Mouse (Mus musculus) heart, embryonic 14.5 days (tissue): ENCODE results near the gene Nphp4. TPM values are rescaled to one million over a fixed set of nuclear protein-coding genes. Genes with fewer than 3 reads are reported as not detected.

Experiments used
- ATAC-seq: fragments of 200-750 bp; cut with Nextera tagmentation; 2 replicates; pipeline ENCODE4 v1.8.0; 2017; ENCODE audit warnings: low read depth, moderate TSS enrichment; ENCODE audit not compliant: insufficient number of reproducible peaks, insufficient read depth, low FRiP score
- H3K27ac ChIP-seq, 2 experiments: fragments of 200-500 bp in 1 of 2; fragments of 300-500 bp in 1 of 2; sonication (generic) in 1 of 2; replicated peaks in 1 of 2; 2 replicates each; pipeline ENCODE4 v1.5.1; 2012 to 2014; ENCODE audit warnings: low read depth in 2 of 2, low read length in 2 of 2, control low read depth in 1 of 2, mild to moderate bottlenecking in 1 of 2, mixed read lengths in 1 of 2; ENCODE audit not compliant: control insufficient read depth in 1 of 2, insufficient read depth in 1 of 2
- H3K27me3 ChIP-seq: fragments of 300-500 bp; sonication (generic); 2 replicates; pipeline ENCODE4 v1.6.1; 2014; ENCODE audit warnings: mild to moderate bottlenecking, low read length, control low read depth; ENCODE audit not compliant: control insufficient read depth, insufficient read depth
- H3K36me3 ChIP-seq: fragments of 300-500 bp; sonication (generic); 2 replicates; pipeline ENCODE4 v1.6.1; 2014; ENCODE audit warnings: mild to moderate bottlenecking, control low read depth, low read length, mixed read lengths; ENCODE audit not compliant: control insufficient read depth, insufficient read depth
- H3K4me1 ChIP-seq, 2 experiments: fragments of 200-500 bp in 1 of 2; fragments of 300-500 bp in 1 of 2; sonication (generic) in 1 of 2; 2 replicates each; pipeline ENCODE4 v1.6.1; 2012 to 2014; ENCODE audit warnings: low read length in 2 of 2, control low read depth in 1 of 2, mixed read lengths in 1 of 2; ENCODE audit not compliant: control insufficient read depth in 2 of 2, insufficient read depth in 2 of 2
- H3K4me2 ChIP-seq: fragments of 300-500 bp; sonication (generic); 2 replicates; pipeline ENCODE4 v1.6.1; 2014; ENCODE audit warnings: mild to moderate bottlenecking, low read length
- H3K4me3 ChIP-seq, 2 experiments: fragments of 200-500 bp in 1 of 2; fragments of 300-500 bp in 1 of 2; sonication (generic) in 1 of 2; 2 replicates each; pipeline ENCODE4 v1.5.1; 2012 to 2014; ENCODE audit warnings: low read length in 2 of 2, mild to moderate bottlenecking in 2 of 2, control low read depth in 1 of 2, low read depth in 1 of 2, moderate library complexity in 1 of 2; ENCODE audit not compliant: control insufficient read depth in 1 of 2, insufficient read depth in 1 of 2
- H3K9ac ChIP-seq: fragments of 300-500 bp; sonication (generic); 2 replicates; pipeline ENCODE4 v1.6.1; 2014; ENCODE audit warnings: mild to moderate bottlenecking, low read length
- H3K9me3 ChIP-seq: fragments of 300-500 bp; sonication (generic); 2 replicates; pipeline ENCODE4 v1.6.1; 2016; ENCODE audit warnings: low read length, control low read depth; ENCODE audit not compliant: control insufficient read depth
- WGBS: fragments of 180-500 bp; shearing (Covaris S2); extraction: QIAGEN DNeasy Blood & Tissue Kit; methylation state at CpG from one replicate; pipeline ENCODE4 v1.1.7; 2014; 5-methylcytosine and 5-hydroxymethylcytosine counted together
- polyA plus RNA-seq: library from polyadenylated mRNA; unstranded; fragments of >200 nt; fragmentation: Nextera tagmentation; extraction: Ambion mirVana; gene quantifications from 2 replicates; pipeline ENCODE4 v1.2.1, GENCODE M21; 2014

Nphp4 gene
- polyA plus RNA-seq, 1 experiment from 2014 or later = 1.1 TPM

GRCm38 (mm10) chr4:152477466-152478223 lies 1.1 kb downstream of the Nphp4 start, which contains the start of gene Kcnab2:
Kcnab2 (minus strand) TSS chr4:152477871.
- Histone ChIP-seq H3K4me2 (peak within 1 kb of the TSS; percentile 87), H3K27me3 (peaks cover 17% of the 10 kb centered on the region), H3K9ac (peak within 1 kb of the TSS; percentile 86), H3K4me1 (peaks cover 7 to 10% of the 10 kb centered on the region in 2 experiments), H3K4me3 (peak within 1 kb of the TSS; percentile 84 to 90), H3K36me3 (no peaks in the 10 kb centered on the region), H3K27ac (peak within 1 kb of the TSS; percentile 19 to 64; a peak in 3 of 4 replicates), H3K9me3 (no peaks in the 10 kb centered on the region)
- ATAC-seq = peak; percentile 91
- under 1% methylated on average over 63 of the region's 63 CpGs for WGBS

GRCm38 (mm10) chr4:152478224-152478567 lies 1.7 kb downstream of the Nphp4 start:
- Histone ChIP-seq H3K9me3 (no peaks in the 10 kb centered on the region), H3K27me3 (peaks cover 17% of the 10 kb centered on the region), H3K27ac (peak overlapping the region in 1 of 2 experiments; percentile 64; a peak in 1 of 4 replicates), H3K36me3 (no peaks in the 10 kb centered on the region), H3K4me2 (peak overlapping the region; percentile 87), H3K9ac (peak overlapping the region; percentile 86), H3K4me1 (peaks cover 7 to 11% of the 10 kb centered on the region in 2 experiments), H3K4me3 (peak overlapping the region; percentile 84 to 90)
- ATAC-seq = no peak
- under 1% methylated on average over 13 of the region's 13 CpGs for WGBS

GRCm38 (mm10) chr4:152480426-152480825 lies 3.9 kb downstream of the Nphp4 start:
- no peak overlapping the region for H3K27ac ChIP-seq
- WGBS = 51% methylated on average over 8 of the region's 8 CpGs

GRCm38 (mm10) chr4:152488046-152488445 lies 11.5 kb downstream of the Nphp4 start:
- Histone ChIP-seq H3K4me3 (no peak overlapping the region), H3K9ac (no peak overlapping the region), H3K27ac (no peak overlapping the region), H3K4me1 (no peaks in the 10 kb centered on the region; a peak in 1 of 4 replicates), H3K27me3 (no peaks in the 10 kb centered on the region), H3K36me3 (no peaks in the 10 kb centered on the region), H3K9me3 (no peaks in the 10 kb centered on the region), H3K4me2 (no peak overlapping the region)
- WGBS = 84% methylated on average over 10 of the region's 10 CpGs
- no peak for ATAC-seq

More at GRCm38 (mm10) chr4:152480426-152480825, 3.9 kb downstream of the Nphp4 start:
- no peak for ATAC-seq
- Histone ChIP-seq H3K9me3 (no peaks in the 10 kb centered on the region), H3K4me3 (no peak overlapping the region), H3K4me2 (no peak overlapping the region), H3K27me3 (peaks cover 16% of the 10 kb centered on the region), H3K36me3 (no peaks in the 10 kb centered on the region), H3K9ac (no peak overlapping the region), H3K4me1 (peaks cover 7 to 11% of the 10 kb centered on the region in 2 experiments)

- Histone ChIP-seq H3K27me3 (no peaks in the 10 kb centered on the region), H3K27ac (no peak overlapping the region), H3K36me3 (no peaks in the 10 kb centered on the region), H3K4me1 (no peaks in the 10 kb centered on the region; a peak in 1 of 4 replicates), H3K4me2 (no peak overlapping the region), H3K9me3 (no peaks in the 10 kb centered on the region), H3K9ac (no peak overlapping the region), H3K4me3 (no peak overlapping the region)
- 69% methylated on average over 14 of the region's 14 CpGs for WGBS
- no peak for ATAC-seq
Observed at GRCm38 (mm10) chr4:152490311-152490710, 13.8 kb downstream of the Nphp4 start.

- Histone ChIP-seq H3K27ac (no peak overlapping the region), H3K9me3 (no peaks in the 10 kb centered on the region), H3K36me3 (no peaks in the 10 kb centered on the region), H3K4me2 (no peak overlapping the region), H3K9ac (no peak overlapping the region), H3K4me3 (no peak overlapping the region), H3K4me1 (peaks cover 0 to under 1% of the 10 kb centered on the region in 2 experiments; a peak in 1 of 4 replicates), H3K27me3 (no peaks in the 10 kb centered on the region)
- 47% methylated on average over 15 of the region's 15 CpGs for WGBS
- ATAC-seq = no peak
Observed at GRCm38 (mm10) chr4:152491250-152491899, 14.9 kb downstream of the Nphp4 start.

- 30% methylated on average over 20 of the region's 20 CpGs for WGBS
- no peak overlapping the region for H3K4me3 ChIP-seq
- H3K4me1 ChIP-seq = peaks cover 0 to 3% of the 10 kb centered on the region in 2 experiments; a peak in 1 of 4 replicates
- H3K9me3 ChIP-seq = peaks cover 9% of the 10 kb centered on the region
- H3K27me3 ChIP-seq = no peaks in the 10 kb centered on the region
- H3K4me2 ChIP-seq = no peak overlapping the region
- H3K9ac ChIP-seq = no peak overlapping the region
- H3K36me3 ChIP-seq = no peaks in the 10 kb centered on the region; the same call in none of the 2 replicates
- ATAC-seq = no peak
- H3K27ac ChIP-seq = no peak overlapping the region
Observed at GRCm38 (mm10) chr4:152494360-152494879, 17.9 kb downstream of the Nphp4 start.
